Mouse (Mus musculus): Measurements from ENCODE around the gene Wdr4.

DNA sequence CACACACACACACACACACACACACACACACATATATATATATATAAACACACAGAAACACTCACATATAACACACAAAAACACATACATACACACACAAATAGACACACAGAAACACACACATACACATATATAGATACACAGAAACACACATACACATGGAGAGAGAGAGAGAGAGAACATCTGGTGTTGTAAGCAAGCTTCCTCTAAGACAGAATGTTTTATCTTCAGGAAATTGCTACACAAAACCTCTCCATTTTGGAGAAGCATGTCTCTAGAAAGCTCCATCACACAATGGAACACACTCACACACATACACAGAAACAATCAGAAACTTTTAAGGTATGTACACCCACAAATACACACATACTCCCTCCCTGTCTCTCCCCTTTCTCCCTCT lies 28.4 kb downstream of the Wdr4 start:
- TF ChIP-seq CTCF (IDR thresholded peaks at IDR 0.05; ENCODE audit: insufficient read depth, low read length) (no peak), POLR2A (IDR thresholded peaks at IDR 0.05; ENCODE audit: borderline replicate concordance, extremely low read depth, low read depth, low read length) (no peak)

Measured in lung, adult 2 months (tissue).